Mouse (Mus musculus) C2C12 (cell line): Measurements from ENCODE around the gene Fcgr2b.

Experiments
- CEBPB ChIP-seq: IDR thresholded peaks from one replicate; pipeline ENCODE4 v1.6.1; 2011; ENCODE audit warnings: low read depth, mild to moderate bottlenecking, control low read depth, moderate library complexity
- CTCF ChIP-seq: IDR thresholded peaks from one replicate; pipeline ENCODE4 v1.5.1; 2011; ENCODE audit not compliant: control insufficient read depth, insufficient read depth, insufficient read length
- MAX ChIP-seq: IDR thresholded peaks from one replicate; pipeline ENCODE4 v1.6.1; 2011; ENCODE audit warnings: mild to moderate bottlenecking, control low read depth
- MYOD1 ChIP-seq: IDR thresholded peaks from one replicate; pipeline ENCODE4 v1.6.1; 2011; ENCODE audit warnings: low read depth; ENCODE audit not compliant: control insufficient read depth, insufficient read length
- MYOG ChIP-seq: IDR thresholded peaks from one replicate; pipeline ENCODE4 v1.6.1; 2011; ENCODE audit not compliant: control insufficient read depth, insufficient read length; ENCODE audit errors: extremely low read depth
- USF1 ChIP-seq: IDR thresholded peaks from one replicate; pipeline ENCODE4 v1.6.1; 2011; ENCODE audit warnings: low read depth, mild to moderate bottlenecking, control low read depth, moderate library complexity

- TF ChIP-seq CTCF = no peak
- TF ChIP-seq MYOG = no peak
- TF ChIP-seq MYOD1 = no peak
- TF ChIP-seq CEBPB = no peak
- no peak for TF ChIP-seq MAX
- TF ChIP-seq USF1 = no peak
These were observed 49.4 kb downstream of the Fcgr2b start for GRCm38 (mm10) chr1:170926941-170927340.
